Mouse (Mus musculus) inflammation-experienced regulatory T-cells, adult 6 months (primary cell): Measurements from ENCODE around the gene Slc12a7. TPM values are rescaled to one million over a fixed set of nuclear protein-coding genes. Genes with fewer than 3 reads are reported as not detected.
"Not testable (repeated sequence)": the region's sequence is repeated elsewhere in the genome, so short reads cannot be mapped to it uniquely, and the experiment has no call there.

ENCODE experiments used
- ATAC-seq: one replicate; pipeline ENCODE4 v1.8.0; 2017
- polyA plus RNA-seq, 3 experiments: library from polyadenylated mRNA; unstranded; fragments of 100-300 nt; shearing (Covaris generic); gene quantifications; one replicate each; pipeline ENCODE4 v1.2.1; 2017

Slc12a7 gene
- polyA plus RNA-seq, result 10 to 100 TPM; 17.3 to 41.0 (median 40.8) TPM

DNA sequence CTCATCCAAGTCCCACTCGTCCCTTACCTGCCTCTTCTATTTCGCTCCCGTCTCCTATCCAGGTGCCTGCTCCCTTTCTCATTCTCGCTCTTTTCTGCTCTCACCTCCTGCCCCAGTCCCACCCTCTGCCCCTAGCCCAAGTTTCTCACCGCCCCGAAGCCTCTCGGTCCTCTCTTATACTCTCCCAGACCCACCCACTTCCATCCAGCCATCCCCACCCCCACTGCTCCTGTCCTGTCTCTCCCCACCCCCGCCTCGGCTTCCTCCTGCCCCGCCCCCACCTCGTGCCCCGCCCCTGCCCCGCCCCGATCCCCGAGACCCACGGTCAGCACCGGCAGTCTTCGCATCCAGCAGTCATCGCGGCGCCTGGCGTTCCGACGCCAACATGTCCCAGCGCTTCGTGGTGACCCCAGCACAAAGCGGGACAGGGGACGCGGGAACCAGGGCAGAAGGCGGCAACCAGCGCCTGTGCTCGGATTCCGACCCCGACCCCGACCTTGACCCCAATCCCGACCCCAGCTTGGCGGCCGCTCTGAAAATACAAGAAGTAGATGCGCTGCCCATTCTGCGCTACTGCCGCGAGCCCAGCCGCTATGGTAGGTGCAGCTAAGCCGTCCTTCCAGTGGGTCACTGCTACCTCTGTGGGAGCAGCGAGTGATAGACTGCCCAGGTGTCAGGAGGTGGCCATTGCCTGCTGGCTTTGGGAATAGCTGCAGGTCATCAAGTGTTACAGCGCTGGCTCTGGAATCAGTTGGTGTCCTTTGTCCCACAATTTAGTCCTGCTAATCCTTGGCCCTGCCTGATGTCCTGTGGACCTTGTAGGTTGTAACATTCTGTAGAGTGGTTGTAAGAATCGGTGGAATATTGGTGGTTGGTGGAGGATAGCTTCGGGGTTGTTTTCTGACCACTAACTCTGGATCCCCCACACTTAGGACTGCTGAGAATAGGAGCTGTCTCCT lies at the start of gene Slc12a7:
Gene Slc12a7 (plus strand): TSS at position 353 of the 959 bp plus-strand sequence.
- peak; percentile 11 for ATAC-seq

DNA sequence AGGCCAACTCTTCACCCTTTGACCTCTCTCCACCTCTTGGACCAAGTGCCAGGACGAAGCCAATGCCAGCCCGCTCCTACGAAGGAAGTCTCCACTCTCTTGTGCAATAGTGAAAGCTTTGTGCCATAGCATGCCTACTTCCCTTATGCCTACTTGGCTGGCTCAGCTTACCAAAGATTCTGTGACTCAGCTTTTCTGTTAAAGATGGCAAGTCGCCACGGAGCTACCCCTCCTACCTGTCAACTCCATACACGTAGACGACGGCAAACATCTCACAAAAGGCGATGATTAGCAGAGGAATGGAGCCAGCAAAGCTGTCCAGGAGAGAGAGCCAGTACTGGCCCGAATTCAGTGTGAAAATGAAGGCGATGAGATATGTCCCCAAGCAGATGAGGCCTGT lies 49.2 kb upstream of the Slc12a7 start:
- no peak for ATAC-seq

DNA sequence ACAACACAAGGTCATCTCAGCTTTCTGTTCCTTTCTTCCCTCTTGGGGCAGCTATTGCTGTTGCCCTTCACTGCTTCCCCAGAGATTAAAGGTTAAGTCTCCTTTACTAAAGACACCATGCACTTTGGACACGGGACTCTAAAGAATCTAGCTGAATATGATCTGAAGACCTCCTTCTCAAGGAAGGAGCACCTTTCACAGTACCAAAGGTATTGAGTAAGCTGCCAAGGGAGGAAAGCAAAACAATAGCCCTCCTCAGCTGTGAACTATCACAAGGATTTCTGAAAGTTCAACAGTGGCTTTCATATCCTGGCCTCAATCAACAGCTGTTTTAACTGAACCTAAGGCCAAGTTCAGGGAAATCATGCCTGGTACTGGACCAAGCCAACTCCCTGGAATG lies 48.5 kb upstream of the Slc12a7 start:
- no peak for ATAC-seq

DNA sequence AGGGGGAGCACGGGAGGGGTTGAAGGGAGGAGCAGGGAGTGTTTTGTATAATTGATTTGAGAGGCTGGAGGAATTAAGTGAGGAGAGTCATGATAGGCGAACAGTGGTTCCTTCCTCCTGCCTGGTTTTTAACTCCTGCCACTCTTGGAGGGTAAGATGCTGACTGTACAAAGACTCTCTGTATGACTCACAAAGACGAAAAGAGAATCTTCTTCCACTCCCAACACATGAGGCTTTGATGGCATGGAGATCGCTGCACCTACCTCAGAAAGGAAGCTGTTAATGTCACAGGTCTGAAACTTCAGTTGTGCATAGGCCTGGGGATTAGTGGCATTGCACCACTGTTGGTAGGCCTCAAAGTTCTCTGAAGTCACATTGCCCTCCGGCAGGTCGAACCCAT lies 47.4 kb upstream of the Slc12a7 start:
- ATAC-seq, result peak; percentile 65

DNA sequence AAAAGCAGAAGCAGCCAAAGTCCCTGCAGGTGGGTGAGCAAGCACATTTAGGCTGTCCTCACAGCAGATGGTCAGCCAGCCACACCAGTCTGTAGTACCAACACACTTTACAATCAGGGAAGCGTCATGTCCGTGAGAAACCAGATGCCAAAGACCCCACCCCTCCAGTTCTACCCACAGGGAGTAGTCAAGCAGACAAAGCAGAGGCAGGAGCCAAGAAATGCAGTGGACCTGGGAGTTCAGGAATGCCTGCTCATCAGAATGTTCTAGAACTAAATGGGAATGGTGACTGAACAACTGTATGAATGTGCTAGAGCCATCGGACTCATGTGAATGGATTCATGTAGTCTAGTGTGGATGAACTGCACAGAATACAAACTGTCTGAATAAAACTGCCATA lies 45.3 kb upstream of the Slc12a7 start:
- no peak for ATAC-seq

DNA sequence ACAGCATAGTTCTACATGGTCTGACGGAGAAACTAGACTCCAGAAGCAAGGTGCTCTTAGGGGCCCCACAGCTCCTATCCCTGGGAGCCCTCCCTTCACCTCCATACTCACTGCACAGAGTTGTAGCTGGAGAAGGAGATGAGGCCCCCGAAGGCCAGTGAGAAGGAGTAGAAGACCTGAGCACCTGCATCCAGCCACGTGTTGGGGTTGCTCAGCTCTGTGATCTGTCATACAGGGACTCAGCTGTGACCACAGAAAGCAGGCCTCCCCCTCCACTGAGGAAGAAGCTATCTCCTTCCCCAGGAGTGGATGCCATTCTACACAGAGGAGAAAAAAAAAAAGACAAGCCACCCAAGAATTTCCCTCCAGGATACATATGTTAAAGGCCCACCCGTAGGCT lies 44.0 kb upstream of the Slc12a7 start:
- ATAC-seq, result no peak

DNA sequence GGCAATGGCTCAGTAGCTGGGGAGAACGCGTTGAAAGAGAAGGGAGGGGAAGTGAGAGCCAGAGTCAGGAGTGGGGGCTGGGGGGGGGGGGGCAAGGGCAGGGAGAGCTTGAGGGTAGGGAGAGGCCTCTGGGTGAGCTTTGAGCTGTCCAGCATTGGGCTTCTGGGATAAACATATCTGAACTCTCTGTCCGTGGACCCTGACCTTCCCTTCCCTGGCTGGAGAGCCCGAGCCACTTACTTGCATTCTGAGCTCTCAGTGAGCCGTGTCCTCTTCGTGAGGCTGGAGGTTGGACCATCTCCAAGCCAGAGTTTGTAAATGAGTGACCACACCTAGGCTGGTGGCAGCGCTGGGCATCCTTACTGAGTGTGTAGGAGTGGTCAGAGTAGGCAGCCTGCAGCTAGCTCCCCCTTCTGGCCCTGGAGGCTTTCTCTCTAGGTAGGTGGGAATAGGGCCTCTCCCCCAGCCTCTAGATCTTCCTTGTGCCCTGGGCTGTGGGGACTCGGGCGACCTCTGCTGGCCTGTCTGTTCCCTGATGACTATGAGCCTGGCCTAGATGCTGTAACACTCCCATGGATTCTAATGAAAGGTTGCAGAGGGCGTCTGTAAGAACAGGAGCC lies 40.5 kb upstream of the Slc12a7 start:
- ATAC-seq, result peak; percentile 74

DNA sequence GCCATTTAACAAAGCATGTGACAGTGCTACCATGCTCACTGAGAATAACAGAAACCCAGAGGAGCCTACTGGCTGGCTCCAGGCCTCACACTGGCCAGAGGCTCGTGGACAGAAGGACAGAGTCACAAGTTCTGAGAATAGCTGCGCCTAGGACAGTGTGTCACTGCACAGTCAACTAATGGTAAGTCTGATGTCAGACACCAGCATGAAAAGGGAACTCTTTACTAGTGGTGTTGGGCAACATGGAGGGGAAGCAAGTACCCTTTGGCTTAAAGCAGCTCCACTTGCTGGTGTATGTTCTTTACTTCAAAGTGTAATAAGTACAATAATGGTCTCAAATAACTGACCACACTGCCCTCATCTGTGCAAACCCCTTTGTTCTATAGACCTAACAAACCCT lies 39.6 kb upstream of the Slc12a7 start:
- no peak for ATAC-seq

DNA sequence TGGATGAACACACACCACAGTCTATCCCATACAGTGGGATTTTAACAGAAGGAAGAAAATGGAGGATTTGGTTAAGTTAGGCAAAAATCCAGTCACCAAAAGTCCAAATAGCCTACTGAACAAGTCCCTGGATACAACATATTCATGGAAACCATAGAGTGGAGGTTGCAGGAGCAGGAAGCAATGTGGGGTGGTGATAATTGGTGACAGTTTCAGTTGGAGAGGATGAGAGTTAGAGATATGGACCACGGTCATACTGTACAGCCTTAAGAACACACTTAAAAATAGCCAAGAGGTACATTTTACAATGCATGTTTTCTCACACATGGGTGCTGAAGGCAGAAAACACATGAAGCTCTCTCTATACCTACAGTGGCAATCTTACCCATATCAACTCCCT lies 37.9 kb upstream of the Slc12a7 start:
- ATAC-seq, result no peak

DNA sequence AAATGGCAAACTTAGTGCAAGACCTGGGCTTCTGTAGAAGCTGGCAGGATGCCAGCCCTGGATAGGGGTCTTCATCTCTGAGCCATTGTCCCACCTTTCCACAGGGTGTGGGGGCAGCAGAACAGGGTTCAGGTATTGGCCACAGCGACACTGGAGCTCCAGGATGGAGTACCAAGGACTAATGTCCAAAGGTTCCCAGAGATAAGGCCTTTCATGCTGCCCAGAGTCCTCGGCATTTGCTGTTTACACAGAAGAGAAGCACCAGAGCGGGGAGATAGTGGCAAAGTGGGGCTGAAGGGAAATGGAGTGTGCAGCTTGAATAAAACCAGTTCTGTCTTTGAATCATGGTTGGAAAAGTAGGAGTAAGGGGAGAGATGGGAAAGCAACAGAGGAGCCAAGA lies 36.4 kb upstream of the Slc12a7 start:
- no peak for ATAC-seq

DNA sequence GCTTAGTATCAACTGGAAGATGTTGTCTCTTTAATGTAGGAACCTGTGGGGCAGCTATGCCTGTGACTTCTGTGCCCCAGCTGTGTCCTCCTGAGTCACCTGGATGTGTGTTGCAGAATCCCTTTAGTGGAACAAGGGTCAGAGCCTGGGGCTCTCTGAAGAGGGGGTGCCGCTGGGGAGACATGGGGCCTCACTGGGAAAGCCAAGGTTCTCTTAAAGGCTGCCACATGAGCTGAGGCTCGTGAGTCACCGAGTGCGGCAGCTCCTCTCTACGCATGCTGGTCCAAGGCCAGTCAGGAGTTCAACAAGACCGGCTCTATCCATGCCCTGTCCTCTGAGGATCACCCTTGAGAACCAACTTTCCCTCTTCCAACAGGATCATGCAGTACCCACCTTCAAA lies 33.2 kb upstream of the Slc12a7 start:
- ATAC-seq, result no peak

DNA sequence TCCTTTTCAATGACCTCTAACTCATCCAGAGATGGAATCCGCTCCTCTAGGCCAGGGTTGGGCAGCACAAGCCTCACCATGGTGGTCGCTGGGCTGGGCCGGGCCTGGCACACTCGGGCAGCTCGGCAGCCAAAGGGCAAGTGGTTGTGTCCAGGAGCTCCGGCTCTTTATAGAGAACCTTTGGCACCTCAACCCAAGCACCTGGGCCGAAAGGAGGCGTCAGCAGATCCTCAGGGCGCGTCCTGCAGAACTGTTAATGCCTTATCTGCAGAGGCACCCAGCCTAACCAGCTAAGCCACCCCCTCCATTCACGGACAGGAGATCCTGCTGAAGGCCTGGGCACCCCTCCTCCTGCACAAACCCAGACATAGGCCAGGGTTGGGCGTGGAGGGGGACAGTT lies 32.3 kb upstream of the Slc12a7 start:
- ATAC-seq, result no peak

DNA sequence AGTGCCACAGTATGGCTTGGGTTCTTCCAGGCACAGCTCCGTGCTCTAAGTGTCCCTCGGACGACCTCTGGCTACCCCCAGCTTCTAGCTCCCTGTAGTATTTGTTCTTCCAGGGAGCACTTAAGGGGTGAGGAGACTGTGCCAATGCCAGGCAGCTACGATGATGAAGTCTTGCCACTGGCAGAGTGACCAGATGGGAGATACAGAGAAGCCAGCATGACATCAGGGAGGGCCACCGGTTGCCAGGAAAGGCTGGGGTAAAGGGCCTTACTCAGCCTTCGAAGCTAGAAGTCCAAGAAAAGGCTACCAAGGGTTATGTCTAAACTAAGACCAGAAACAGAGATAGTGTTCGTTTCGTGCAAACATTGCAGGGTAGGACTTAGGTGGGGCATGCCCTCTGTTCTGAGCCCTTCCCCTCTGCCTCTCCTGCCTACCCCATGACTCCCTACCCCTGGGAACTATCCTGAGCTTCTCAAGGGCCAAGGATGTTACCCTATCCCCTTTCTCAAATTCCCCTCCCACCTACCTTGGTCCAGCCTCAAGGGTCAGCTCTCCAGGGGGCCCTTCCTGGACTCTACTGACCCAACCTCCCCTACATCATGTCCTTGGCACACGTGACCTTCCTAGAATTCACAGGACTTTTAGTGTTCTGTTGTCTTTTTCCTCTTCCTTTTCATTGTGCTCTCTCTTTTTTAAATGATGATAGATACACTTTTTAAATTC lies 31.6 kb upstream of the Slc12a7 start:
- ATAC-seq, result no peak

DNA sequence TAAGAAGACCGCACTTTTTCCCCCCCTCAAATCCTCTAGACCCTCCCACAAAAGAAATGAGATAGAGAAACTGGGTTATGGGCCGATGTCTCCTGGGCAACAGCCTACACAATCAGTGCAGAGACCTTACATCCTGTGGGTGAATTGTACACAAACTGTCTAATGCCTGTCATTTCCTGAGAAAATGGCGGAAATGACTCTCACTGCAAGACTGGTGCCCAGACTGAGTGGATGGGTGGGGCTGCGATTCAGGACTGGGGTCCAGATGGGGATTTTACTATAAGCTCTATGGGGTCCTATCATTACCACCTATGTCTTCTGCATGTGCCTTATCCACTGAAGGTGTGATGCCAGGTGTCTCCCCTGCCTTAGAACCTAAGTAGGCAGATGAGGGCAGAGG lies 30.1 kb upstream of the Slc12a7 start:
- peak; percentile 97 for ATAC-seq

DNA sequence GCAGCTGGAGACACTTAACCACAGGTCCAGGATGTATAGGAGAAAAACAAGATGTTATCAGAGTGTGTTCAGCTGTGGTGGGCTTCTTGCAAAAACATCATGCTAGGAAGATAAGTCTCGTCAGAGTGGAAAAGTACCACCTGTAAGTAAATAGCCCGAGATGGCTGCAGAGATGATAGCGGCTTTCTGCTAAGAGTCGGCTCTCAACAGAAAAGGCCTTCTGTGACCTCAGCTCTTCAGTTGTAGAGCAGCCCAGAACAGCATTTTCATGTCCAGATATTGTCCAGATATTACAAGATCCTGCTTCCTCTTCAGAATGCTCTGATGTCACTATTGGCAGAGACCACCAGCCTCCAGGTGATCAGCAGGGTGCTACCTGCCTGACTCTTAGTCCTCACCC lies 29.4 kb upstream of the Slc12a7 start:
- ATAC-seq, result not testable (repeated sequence)

DNA sequence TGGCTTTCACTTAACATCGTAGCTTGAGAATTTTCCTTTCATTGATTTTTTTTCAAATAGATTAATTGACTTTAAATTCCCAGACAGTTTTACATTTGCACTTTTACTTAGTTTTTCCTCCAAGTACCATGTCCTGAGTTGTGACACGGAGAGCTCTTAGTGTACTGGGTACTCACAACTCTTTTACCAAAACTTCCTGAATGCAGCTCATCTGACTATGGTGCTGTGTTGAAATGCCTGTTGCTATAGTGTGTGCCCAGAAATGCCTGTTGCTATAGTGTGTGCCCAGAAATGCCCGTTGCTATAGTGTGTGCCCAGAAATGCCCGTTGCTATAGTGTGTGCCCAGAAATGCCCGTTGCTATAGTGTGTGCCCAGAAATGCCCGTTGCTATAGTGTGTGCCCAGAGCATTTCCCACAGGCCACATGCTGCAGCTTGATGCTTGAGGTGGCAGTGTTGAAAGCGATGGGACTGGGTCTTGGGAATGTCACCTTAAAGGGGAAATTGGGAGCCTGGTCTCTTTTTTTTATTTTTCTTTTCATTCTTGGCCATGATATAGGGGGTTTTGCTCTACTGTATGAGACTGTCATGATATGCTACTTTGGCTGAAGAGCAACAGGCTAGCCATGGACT lies 28.1 kb upstream of the Slc12a7 start, which contains the start of gene Slc6a19:
Gene Slc6a19 (minus strand): TSS at position 172 of the 632 bp plus-strand sequence.
- no peak for ATAC-seq

DNA sequence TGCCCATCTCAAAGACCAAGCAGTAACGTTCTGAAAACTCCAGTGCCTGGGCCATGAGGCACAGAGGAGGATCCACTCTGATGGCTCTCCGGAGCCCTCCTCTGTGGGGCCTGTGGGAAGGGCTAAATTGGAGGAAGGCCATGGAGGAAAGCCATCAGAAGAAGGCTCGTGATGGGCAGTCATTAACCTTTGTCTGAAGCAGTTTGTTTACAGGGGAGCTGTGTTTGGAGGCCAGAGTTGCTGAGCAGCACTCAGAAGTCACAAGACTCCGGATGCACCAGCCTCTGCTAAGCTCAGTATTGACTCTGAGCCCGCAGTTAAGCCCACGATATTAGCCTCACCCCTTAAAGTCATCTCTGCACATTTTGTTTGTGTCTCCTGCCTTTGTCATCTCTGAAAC lies 23.4 kb upstream of the Slc12a7 start:
- peak; percentile 57 for ATAC-seq

DNA sequence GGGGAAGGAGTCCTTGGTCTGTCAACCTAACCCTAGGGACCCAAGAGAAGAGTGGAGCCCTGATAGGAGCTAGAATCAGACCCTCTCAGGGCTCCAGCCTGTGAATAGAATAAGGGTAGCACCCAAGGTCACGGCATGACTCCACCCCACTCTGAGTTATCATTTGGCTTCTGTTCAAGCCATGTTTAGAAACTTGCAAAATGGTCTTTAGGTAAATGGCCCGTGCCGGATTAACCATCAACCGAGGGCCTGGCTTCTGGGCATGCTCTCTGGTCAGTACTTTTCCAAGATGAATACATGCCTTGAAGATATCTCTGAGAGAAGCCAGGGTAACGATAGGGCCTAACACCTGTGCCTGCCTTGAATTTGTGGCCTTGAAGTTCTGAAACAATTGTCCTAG lies 21.7 kb upstream of the Slc12a7 start:
- ATAC-seq, result no peak

DNA sequence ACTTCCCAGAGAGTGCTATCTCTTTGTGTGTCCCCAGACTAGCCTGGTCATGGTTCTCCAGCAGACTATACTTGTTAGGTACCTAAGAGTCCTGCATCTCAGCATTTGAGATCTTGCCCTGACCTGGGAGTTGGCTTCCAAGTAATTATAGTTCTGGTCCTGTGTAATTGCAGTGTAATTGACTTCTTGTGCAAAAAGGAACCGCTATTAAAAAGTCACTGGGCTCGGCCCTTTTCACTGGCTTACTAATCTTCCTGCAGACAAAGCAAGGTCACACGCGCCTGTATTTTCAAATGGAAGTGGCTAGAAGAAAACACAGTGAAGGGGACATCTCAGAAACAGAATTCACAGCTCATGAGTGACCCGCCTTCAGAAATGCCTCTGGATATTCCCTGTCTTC lies 21.1 kb upstream of the Slc12a7 start:
- no peak for ATAC-seq

DNA sequence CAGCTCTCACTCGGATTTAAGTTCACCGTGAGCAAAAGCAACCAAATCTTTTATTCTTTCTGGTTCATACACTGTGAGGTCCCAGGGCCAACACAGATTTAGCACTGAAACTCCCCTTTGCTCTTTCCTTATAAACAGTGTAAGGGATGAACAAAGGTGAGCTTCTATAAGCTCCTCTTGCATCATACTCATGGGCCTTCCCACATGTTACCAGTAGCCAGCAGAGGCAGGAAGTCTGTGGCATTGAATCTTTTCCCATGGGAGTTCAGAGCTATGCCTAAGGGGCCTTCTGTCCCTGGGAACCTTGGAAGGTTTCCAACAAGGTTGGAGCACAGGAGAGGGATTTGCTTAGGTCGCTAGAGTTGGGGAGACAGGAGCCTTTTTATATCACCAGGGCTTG lies 20.7 kb upstream of the Slc12a7 start:
- ATAC-seq, result no peak

DNA sequence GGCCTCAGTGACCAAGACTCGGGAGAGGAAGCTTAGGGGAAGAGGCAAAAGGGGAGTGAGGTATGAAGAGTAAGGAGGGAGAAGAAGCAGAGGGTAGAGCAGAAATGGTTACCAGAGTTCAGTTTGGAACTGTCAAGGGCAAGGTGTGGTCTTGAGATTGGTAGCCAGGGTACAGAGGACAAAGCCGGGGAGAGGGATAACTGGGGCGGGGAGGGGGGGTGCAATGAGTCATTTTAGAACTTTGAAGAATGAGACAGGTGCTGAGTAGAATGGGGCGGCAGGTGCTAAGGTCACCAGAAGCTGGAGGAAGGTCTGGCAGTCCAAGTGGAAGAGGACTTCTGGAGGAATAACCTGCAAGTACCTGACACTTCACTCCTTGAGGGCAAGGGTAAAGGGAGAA lies 19.7 kb upstream of the Slc12a7 start:
- ATAC-seq, result no peak

DNA sequence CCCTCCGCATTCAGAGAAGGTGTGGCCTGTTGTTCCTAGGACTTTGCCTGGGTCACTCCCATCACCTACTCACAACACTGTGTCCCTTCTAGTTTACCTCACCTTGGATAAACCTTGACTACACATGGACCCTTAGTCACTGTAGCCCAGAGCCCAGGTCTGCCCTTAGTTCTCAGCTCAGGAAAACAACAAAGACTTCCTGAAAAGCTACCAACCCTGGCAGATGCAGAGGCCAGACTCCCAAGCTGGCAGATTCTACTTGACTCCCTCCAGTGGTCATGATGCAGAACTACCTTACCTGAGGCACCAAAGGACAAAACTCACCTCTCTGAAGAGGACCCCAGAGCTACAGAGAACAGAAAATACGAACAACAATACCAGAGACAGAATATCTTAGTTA lies 18.9 kb upstream of the Slc12a7 start:
- peak; percentile 54 for ATAC-seq

DNA sequence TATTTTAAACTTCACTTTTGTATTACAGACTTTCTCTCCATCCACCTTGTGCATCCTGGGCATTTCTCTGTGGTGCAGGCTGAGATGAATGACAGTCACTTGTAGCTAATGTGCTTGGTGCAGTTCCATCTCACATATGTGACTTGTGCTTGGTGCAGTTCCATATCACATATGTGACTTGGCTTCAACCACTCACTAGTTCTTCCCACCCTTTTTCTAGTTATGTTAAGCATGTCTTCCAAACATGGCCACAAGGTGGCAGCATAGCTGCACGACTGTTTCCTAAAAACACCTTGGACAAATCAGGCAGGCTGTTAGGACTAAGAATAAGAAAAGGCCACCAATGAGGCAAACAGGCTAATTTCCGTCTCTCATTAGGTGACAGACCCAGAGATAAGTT lies 14.7 kb upstream of the Slc12a7 start:
- ATAC-seq, result peak; percentile 77
